Mouse (Mus musculus) left cerebral cortex, postnatal 25 days (tissue): Measurements from ENCODE around the gene Cirbp. TPM values are rescaled to one million over a fixed set of nuclear protein-coding genes. Genes with fewer than 3 reads are reported as not detected.

Experiments used
- DNase-seq, 2 experiments: peaks; one replicate each; pipeline ENCODE4 v3.0.0; 2022; ENCODE audit warnings: low spot score in 2 of 2, mixed read lengths in 1 of 2
- intact Hi-C: fragments of 180-260 bp; cut with DNase I; formaldehyde crosslinking; loops from one replicate; pipeline ENCODE4 v1.15.1; 2025
- total RNA-seq, 2 experiments: library from RNA; stranded (reverse); gene quantifications; 2 replicates each; pipeline ENCODE4 v1.2.3; 2021

Cirbp gene
- total RNA-seq, 2 experiments from 2014 or later, result 77.3 to 90.1 TPM

DNA sequence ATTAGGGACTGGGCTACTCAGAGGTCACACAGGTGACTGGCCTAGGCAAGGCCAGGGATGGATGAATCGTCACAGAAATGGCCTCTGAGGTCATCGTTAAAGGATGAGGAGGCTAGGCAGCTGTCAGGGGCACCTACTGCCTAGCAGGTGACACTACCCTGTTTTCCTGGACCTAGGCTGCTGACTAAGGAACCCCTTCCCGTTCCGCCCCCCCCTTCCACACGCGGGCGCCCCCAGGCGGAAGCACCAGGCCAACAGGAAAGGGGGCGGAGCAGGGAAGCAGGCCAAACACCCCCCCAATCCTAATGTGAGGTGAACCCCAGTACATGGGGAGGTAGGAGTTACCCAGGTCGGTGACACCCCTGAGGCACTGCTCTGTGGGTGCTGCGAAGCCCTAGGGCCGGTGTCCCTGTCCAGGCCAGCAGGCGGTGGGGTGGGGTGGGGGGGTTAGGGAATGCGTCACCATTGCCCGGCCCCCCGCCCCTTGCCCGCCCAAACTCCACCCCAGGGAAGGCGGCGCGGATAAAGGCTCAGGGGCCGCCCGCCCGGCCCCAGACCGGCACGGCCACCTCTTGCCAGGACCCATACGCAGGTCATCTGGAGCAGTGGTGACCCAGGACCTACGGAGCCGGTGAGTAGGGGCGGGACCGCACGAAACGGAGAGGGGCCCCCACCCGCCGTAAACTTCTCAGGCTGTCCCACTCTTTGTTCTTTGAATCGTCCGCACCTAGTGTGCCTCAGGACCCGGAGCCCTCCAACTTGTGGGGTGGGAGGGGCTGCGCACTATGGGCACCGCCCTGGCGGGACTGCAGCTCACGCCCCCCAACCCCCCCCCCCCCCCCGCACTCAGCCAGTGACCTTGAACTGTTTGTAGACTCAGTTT, 17.8 kb upstream of the Cirbp start, which contains the start of gene Midn:
TSS of gene Midn (plus strand) at position 554 of the 883 bp plus-strand sequence.
- intact Hi-C loops, result loop anchor here (1.0 kb wide), 1 partner anchor 17 kb away; the partner anchor contains the start of gene Cirbp
- DNase-seq, result peak in 1 of 2 experiments; percentile 74

- intact Hi-C loops, result loop anchor here (1.0 kb wide), 2 partner anchors 9 to 17 kb away; partner anchors contain the start of gene Cirbp
- DNase-seq, result peak; percentile 95
These were observed 17.0 kb upstream of the Cirbp start for GRCm38 (mm10) chr10:80148610-80149290.

DNA sequence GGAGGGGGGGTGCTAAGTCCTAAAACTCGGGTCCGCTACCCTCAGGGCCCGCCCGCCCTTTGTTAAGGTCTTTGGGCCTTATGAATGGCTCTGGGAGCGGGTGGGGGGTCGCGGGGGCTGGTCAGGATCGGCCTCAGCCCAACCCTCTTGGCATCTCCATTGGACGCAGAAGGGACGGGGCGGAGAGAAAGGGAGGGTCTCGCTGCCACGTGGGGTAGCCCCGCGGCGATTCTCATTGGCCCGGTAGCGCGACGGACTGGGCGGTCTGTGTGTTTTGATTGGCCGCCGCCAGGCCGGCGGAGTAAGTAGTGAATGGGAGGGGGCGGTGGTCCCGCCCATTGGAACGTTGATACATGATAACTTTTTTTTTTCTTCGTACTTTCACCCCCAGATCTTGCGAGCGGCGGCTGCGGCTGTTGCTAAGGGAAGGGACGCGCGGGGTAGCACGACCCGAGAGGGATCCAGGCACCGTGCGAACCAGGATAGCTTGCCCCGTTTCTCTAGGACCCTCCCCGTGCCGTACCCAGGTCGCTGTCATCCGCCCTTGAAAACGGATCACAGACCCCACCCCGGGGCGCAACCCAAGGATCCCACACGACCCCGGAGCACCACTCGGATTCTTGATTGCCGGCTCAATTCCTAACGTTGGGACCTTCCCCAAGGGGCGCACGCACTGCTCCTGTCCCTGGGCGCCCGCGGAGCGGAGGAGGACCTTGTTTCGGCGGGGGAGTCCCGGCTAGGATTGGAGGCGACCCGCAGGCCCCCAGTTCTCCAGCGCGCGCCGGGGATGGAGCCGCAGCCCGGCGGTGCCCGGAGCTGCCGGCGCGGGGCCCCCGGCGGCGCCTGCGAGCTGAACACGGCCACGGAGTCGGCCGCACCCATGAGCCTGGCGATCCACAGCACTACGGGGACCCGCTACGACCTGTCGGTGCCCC, 16.2 kb upstream of the Cirbp start:
- intact Hi-C loops, result loop anchor here (1.0 kb wide), 1 partner anchor 8 kb away; no protein-coding TSS in a partner anchor
- DNase-seq, result peak; percentile 98 to 99

- DNase-seq, result peak in 1 of 2 experiments; percentile 56
- intact Hi-C loops, result no loop called here
These were observed 15.3 kb upstream of the Cirbp start for GRCm38 (mm10) chr10:80150226-80151210.

DNA sequence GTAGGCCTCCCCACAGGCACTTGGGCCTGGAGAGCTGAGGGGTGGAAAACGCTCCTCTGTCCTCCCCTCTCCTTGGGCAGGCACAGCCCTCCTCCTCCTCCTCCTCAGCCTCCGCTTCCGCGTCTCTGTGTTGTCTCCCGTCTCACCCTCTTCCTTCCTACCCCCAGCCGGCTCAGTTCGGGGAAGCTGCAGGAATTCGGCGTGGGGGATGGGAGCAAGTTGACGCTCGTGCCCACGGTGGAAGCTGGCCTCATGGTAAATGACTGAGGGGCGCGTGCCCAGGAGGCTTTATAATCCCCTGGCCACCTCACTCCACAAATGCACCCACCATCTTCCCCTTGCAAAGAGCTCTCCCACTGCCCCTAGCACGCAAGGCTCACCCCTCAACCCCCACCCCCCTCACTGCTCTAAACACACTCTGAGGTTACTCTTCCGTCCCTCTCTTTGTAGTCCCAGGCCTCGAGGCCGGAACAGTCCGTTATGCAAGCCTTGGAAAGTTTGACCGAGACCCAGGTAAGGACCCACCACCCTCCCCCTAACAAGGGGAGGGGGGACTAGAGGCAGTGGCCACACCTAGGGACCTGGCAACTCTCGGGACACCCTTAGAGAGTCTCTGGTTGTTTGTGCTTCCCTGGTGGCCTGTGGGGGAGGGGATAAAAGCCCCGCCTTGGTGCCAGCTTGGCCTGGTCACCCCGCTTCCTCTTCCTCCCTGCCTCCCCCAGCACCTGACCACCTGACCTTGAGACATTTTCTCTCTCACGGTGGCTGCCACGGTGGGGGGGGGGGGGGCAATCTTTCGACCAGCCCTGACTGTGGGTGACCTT, 14.4 kb upstream of the Cirbp start:
- DNase-seq, result peak in 1 of 2 experiments; percentile 74
- intact Hi-C loops, result no loop called here

GRCm38 (mm10) chr10:80152071-80152872, 13.5 kb upstream of the Cirbp start:
- intact Hi-C loops, result no loop called here
- DNase-seq, result peak in 1 of 2 experiments; percentile 50

- intact Hi-C loops, result no loop called here
- DNase-seq, result no peak
These were observed 12.9 kb upstream of the Cirbp start for GRCm38 (mm10) chr10:80152873-80153260.

- intact Hi-C loops, result no loop called here
- no peak for DNase-seq
These were observed 12.1 kb upstream of the Cirbp start for GRCm38 (mm10) chr10:80153713-80154112.

- no peak for DNase-seq
- intact Hi-C loops, result no loop called here
These were observed 11.4 kb upstream of the Cirbp start for GRCm38 (mm10) chr10:80154384-80154783.

DNA sequence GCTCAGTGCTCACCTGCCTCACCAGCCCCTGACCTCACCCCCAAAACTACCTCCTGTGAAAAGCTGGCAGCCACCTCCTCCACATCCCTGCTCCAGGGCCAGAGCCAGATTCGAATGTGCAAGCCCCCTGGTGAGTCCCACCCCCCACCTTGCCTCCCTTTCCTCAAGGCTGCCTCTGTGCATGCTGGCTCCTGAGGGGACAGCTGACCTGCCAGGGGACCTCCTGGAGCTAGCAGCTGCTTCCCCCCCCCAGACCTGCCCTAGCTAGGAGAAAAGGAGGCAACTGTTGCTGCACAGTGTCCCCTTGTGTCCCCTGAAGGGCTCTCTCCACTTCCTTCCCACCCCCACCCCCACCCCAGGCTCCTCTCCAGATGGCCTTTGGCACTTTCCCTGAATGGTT, 10.5 kb upstream of the Cirbp start:
- DNase-seq, result no peak
- intact Hi-C loops, result no loop called here

DNA sequence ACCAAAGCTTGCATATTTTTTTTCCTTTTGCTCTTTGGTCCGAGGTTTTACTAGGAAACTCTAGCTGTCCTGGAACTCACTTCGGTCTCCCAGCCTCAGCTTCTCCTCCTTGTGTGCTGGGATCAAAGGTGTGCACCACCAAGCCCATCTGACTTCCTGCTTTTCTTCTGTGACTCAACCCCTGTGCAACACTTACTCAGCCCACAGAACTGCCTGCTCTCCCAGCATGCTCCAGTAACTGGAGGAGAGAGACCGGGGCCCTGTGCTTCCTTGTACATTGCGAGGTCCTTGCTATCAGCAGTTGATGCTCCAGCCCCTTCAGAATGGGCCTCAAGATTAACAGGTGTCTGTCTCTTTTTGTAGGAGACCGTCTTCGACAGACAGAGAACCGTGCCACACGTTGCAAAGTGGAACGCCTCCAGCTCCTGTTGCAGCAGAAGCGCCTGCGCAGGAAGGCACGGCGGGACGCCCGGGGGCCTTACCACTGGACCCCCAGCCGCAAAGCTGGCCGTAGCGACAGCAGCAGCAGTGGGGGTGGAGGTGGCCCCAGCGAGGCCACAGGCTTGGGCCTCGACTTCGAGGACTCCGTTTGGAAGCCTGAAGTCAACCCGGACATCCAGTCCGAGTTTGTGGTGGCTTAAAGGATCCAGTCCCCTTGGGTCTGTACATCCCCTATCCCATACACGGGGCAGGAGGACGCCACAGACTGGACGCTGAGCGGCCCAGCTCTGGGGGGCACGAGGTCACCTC, 9.6 kb upstream of the Cirbp start:
- DNase-seq, result peak in 1 of 2 experiments; percentile 63
- intact Hi-C loops, result no loop called here

DNA sequence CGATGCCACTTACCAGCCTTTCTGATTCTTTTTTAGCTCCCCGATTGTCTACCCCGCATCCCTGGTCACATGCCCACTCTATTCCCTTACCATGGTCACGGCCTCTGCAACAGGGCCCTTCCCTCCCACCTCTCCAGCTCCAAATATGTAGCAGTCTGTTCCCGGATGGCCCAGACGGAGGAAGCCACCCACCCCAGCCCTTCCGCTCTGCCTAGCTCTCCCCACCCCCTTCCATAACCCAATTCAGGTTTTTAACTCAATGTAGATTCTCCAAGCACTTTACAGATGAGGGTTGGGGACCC, 9.1 kb upstream of the Cirbp start:
- intact Hi-C loops, result loop anchor here (1.0 kb wide), 1 partner anchor 7 kb away; no protein-coding TSS in a partner anchor
- peak in 1 of 2 experiments; percentile 68 for DNase-seq

DNA sequence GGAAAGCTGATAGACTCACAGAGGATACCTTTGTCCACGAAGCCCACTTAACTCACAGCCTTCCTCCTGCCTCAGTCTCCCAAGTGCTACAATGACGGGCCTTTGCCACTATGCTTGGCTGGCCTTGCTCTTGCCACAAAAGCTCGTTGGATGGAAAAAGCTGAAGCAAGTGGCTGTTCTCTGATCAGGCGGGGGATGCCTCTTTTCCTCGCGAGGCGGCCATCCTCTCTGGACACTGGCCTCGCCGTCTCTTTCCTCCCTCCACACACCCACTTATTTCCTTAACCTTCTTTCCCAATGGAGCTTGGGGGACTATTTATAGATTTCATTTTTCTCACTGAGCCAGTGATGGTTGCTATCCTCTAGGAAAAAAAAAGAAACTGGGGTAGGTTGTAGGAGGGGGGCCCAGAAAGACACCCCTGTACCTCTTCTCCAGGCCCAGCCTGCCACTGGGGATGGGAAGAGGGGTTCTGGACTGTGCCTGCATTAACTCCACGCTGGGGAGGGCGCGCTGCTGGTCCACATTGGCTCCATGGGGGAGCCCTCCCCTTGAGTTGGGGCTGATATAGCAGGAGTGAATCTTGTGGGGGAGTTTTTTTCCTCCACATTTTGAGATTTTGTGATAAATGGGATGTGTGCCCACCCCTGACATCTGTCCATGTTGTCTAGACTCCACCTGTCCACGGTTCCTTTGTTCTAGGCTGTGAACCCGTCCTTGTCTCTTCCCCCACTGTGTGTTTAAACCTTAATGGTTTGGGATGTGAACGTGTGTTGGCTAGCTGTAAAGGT, 8.4 kb upstream of the Cirbp start:
- intact Hi-C loops, result loop anchor here (1.0 kb wide), 1 partner anchor 8 kb away; no protein-coding TSS in a partner anchor
- peak in 1 of 2 experiments; percentile 72 for DNase-seq

- intact Hi-C loops, result no loop called here
- peak in 1 of 2 experiments; percentile 63 for DNase-seq
These were observed 7.3 kb upstream of the Cirbp start for GRCm38 (mm10) chr10:80158307-80158986.
